ENCODE assay signal across 25 mouse cellular contexts in the genomic region with DNA sequence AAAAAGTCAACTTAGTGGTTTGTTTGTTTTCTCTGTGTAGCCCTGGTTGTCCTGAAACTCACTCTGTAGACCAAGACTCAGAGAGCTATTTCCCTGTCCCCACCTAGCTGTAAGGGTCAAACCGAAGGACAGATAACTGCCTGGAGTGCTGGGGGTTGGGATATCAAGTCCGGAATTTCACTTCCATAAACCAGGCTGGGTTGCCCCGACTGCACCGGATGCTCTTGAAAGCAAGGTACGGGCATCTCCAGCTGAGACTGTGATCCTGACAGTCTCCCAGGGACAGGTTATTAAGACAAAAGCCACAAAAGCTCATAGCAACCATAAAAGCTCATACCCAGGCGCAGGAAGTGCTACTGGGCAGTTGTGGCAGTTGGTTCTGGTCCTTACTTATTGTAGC.
"Had no signal": no experiment of that assay in that cellular context is flagged by ENCODE, and none has a peak within 500 bp of the region (broad histone marks: within the 10 kb centered on the region; RNA-seq: fewer than 3 reads in every experiment).

No protein-coding gene starts in this region.

- H3K4me1 ChIP-seq: heart, embryonic 10.5 days; hindbrain, embryonic 10.5 days; hindbrain, embryonic 13.5 days; hindbrain, embryonic 15.5 days; kidney, embryonic 15.5 days; limb, embryonic 10.5 days; limb, embryonic 12.5 days; liver, embryonic 13.5 days had no signal

- H3K36me3 ChIP-seq: heart, embryonic 10.5 days; heart, embryonic 12.5 days; hindbrain, embryonic 10.5 days; hindbrain, embryonic 13.5 days; hindbrain, embryonic 15.5 days; kidney, embryonic 15.5 days; limb, embryonic 10.5 days; limb, embryonic 12.5 days; liver, embryonic 13.5 days had no signal

- ATAC-seq: hindbrain, postnatal 0 days; intestine, embryonic 16.5 days had no signal

- H3K4me3 ChIP-seq: heart, embryonic 10.5 days; heart, embryonic 12.5 days; hindbrain, embryonic 10.5 days; hindbrain, embryonic 13.5 days; hindbrain, embryonic 15.5 days; kidney, embryonic 15.5 days; layer of hippocampus, adult 2 months; left cerebral cortex, adult 2 months; limb, embryonic 10.5 days; limb, embryonic 12.5 days; liver, embryonic 13.5 days had no signal

- H3K27me3 ChIP-seq: heart, embryonic 12.5 days; hindbrain, embryonic 13.5 days; hindbrain, embryonic 15.5 days; kidney, embryonic 15.5 days; limb, embryonic 12.5 days; liver, embryonic 13.5 days had no signal

- H3K9ac ChIP-seq: heart, embryonic 12.5 days; hindbrain, embryonic 13.5 days; hindbrain, embryonic 15.5 days; kidney, embryonic 15.5 days; limb, embryonic 12.5 days; liver, embryonic 13.5 days had no signal

- H3K27ac ChIP-seq: heart, embryonic 10.5 days; hindbrain, embryonic 10.5 days; hindbrain, embryonic 13.5 days; hindbrain, embryonic 15.5 days; hindbrain, postnatal 0 days; kidney, embryonic 15.5 days; kidney, postnatal 0 days; layer of hippocampus, adult 2 months; left cerebral cortex, adult 2 months; limb, embryonic 10.5 days; limb, embryonic 12.5 days; liver, embryonic 13.5 days had no signal

- H3K9me3 ChIP-seq: heart, embryonic 10.5 days; hindbrain, embryonic 10.5 days; hindbrain, embryonic 13.5 days; hindbrain, embryonic 15.5 days; kidney, embryonic 15.5 days; limb, embryonic 10.5 days; limb, embryonic 12.5 days had no signal

- DNase-seq: gastrocnemius, postnatal 25 days; heart, adult 18-20 months; heart, postnatal 10 days; heart, postnatal 4 days; kidney, adult 11 months; kidney, adult 2 months; kidney, adult 9 months; kidney, postnatal 14 days; kidney, postnatal 4 days; liver; liver, embryonic 13.5 days had no signal

- H3K4me2 ChIP-seq: heart, embryonic 12.5 days; hindbrain, embryonic 13.5 days; hindbrain, embryonic 15.5 days; kidney, embryonic 15.5 days; limb, embryonic 12.5 days; liver, embryonic 11.5 days; liver, embryonic 13.5 days had no signal
